In the genomic region with DNA sequence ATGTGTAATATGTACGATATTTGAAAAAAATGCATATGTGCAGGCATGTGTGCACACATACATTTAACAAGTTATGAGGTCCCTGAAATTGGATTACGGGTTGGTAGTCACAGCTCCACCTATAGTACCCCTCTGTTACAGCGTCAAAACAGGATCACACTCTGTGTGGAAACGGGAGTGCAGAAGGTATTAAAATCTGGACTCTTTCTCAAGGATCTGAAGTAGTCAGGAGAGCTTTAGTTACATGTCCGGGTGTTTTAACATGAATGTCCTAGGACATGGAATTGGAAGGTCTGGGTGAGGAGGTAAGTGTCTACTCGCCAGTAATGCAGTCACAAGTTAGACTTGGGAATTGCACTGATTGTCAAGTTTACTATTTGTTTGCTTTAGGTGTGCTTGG, we compare ENCODE assay signal across 8 mouse cellular contexts. TPM values are rescaled to one million over a fixed set of nuclear protein-coding genes. Genes with fewer than 3 reads are reported as not detected.
DNase-seq lines count a peak whose midpoint lies in the region; ATAC-seq and TF ChIP-seq lines count a peak whose summit lies in the region.

No protein-coding gene starts in this region.

- H3K9me3 ChIP-seq in embryonic facial prominence, embryonic 11.5 days (replicated peaks; ENCODE audit: control insufficient read depth, low read length): no peaks in the 10 kb centered on the region
- H3K9me3 ChIP-seq in heart, embryonic 13.5 days: no peaks in the 10 kb centered on the region
- H3K9me3 ChIP-seq in kidney, postnatal 0 days (replicated peaks; ENCODE audit: low read length): no peaks in the 10 kb centered on the region
- H3K9me3 ChIP-seq in stomach, embryonic 14.5 days (ENCODE audit: control insufficient read depth, low read depth, low read length): no peaks in the 10 kb centered on the region

- DNase-seq in cerebellum, adult 11-12 months: no peak
- peak; percentile 65 for DNase-seq in MN1 (ENCODE audit: low spot score)
- peak; percentile 83 for DNase-seq in embryonic facial prominence, embryonic 11.5 days (ENCODE audit: low spot score)
- peak; percentile 85 for DNase-seq in kidney, postnatal 0 days (ENCODE audit: low spot score)
- DNase-seq in lung, postnatal 14 days: peak; percentile 41

- H3K4me2 ChIP-seq in embryonic facial prominence, embryonic 11.5 days (ENCODE audit: low read depth, low read length): peak overlapping the region; percentile 42
- peak overlapping the region; percentile 79 for H3K4me2 ChIP-seq in heart, embryonic 13.5 days
- peak overlapping the region; percentile 73 for H3K4me2 ChIP-seq in kidney, postnatal 0 days (ENCODE audit: low read length)
- peak overlapping the region; percentile 50 for H3K4me2 ChIP-seq in stomach, embryonic 14.5 days (replicated peaks; ENCODE audit: low read depth, low read length)

- no peaks in the 10 kb centered on the region for H3K36me3 ChIP-seq in embryonic facial prominence, embryonic 11.5 days (replicated peaks; ENCODE audit: control insufficient read depth, insufficient read depth, low read depth, low read length)
- H3K36me3 ChIP-seq in heart, embryonic 13.5 days: no peaks in the 10 kb centered on the region
- H3K36me3 ChIP-seq in kidney, postnatal 0 days (ENCODE audit: insufficient read depth, low read length): no peaks in the 10 kb centered on the region
- no peaks in the 10 kb centered on the region for H3K36me3 ChIP-seq in stomach, embryonic 14.5 days (ENCODE audit: control insufficient read depth, insufficient read depth, low read length)

- no peak overlapping the region for H3K9ac ChIP-seq in embryonic facial prominence, embryonic 11.5 days (replicated peaks; ENCODE audit: low read length)
- peak overlapping the region; percentile 97 for H3K9ac ChIP-seq in heart, embryonic 13.5 days
- peak overlapping the region; percentile 89; the same call in 1 of the 2 replicates for H3K9ac ChIP-seq in kidney, postnatal 0 days (ENCODE audit: low read depth, low read length)
- no peak overlapping the region; the same call in 1 of the 2 replicates for H3K9ac ChIP-seq in stomach, embryonic 14.5 days (replicated peaks; ENCODE audit: low read depth, low read length)

- H3K27me3 ChIP-seq in embryonic facial prominence, embryonic 11.5 days (ENCODE audit: control insufficient read depth, insufficient read depth, low read length): no peaks in the 10 kb centered on the region
- no peaks in the 10 kb centered on the region for H3K27me3 ChIP-seq in heart, embryonic 13.5 days (replicated peaks)
- H3K27me3 ChIP-seq in kidney, postnatal 0 days (ENCODE audit: insufficient read depth, low read length): no peaks in the 10 kb centered on the region
- H3K27me3 ChIP-seq in stomach, embryonic 14.5 days (ENCODE audit: control insufficient read depth, insufficient read depth, low read length): no peaks in the 10 kb centered on the region

- 18% methylated on average over 6 of the region's 6 CpGs for WGBS in embryonic facial prominence, embryonic 11.5 days
- 9% methylated on average over 6 of the region's 6 CpGs for WGBS in heart, embryonic 13.5 days
- 4% methylated on average over 6 of the region's 6 CpGs for WGBS in kidney, postnatal 0 days
- WGBS in stomach, embryonic 14.5 days: 8% methylated on average over 6 of the region's 6 CpGs

- TF ChIP-seq CTCF in kidney, postnatal 0 days (IDR thresholded peaks at IDR 0.05; ENCODE audit: low read depth): peak; percentile 51

- ATAC-seq in cerebellum, adult (ENCODE audit: insufficient number of reproducible peaks, low FRiP score, low TSS enrichment): 0 out of 2 replicates have a peak, but pooled peaks have one; percentile 18
- ATAC-seq in embryonic facial prominence, embryonic 11.5 days (replicated peaks; ENCODE audit: insufficient number of reproducible peaks, low FRiP score, low TSS enrichment, low read depth): no peak
- no peak for ATAC-seq in heart, embryonic 13.5 days (ENCODE audit: extremely low read depth, insufficient number of reproducible peaks, low FRiP score, low TSS enrichment)
- ATAC-seq in kidney, postnatal 0 days (replicated peaks; ENCODE audit: low FRiP score, low read depth): no peak
- ATAC-seq in stomach, embryonic 14.5 days (ENCODE audit: insufficient number of reproducible peaks, insufficient read depth, low FRiP score, low read depth): no peak

- peak overlapping the region; percentile 82 for H3K4me3 ChIP-seq in embryonic facial prominence, embryonic 11.5 days (ENCODE audit: low read depth, low read length)
- peak overlapping the region; percentile 92 for H3K4me3 ChIP-seq in heart, embryonic 13.5 days
- H3K4me3 ChIP-seq in kidney, postnatal 0 days (replicated peaks; ENCODE audit: low read depth, low read length): peak overlapping the region; percentile 79
- H3K4me3 ChIP-seq in stomach, embryonic 14.5 days (ENCODE audit: low read depth, low read length): peak overlapping the region; percentile 82

- no peaks in the 10 kb centered on the region; the same call in 1 of the 2 replicates for H3K4me1 ChIP-seq in embryonic facial prominence, embryonic 11.5 days (ENCODE audit: control insufficient read depth, insufficient read depth, low read length)
- peaks cover 31% of the 10 kb centered on the region for H3K4me1 ChIP-seq in heart, embryonic 13.5 days
- H3K4me1 ChIP-seq in kidney, postnatal 0 days (replicated peaks; ENCODE audit: insufficient read depth, low read length): peaks cover 5% of the 10 kb centered on the region
- peaks cover 11% of the 10 kb centered on the region; the same call in 1 of the 2 replicates for H3K4me1 ChIP-seq in stomach, embryonic 14.5 days (ENCODE audit: control insufficient read depth, insufficient read depth, low read length)

- no peak overlapping the region for H3K27ac ChIP-seq in embryonic facial prominence, embryonic 11.5 days (replicated peaks; ENCODE audit: low read depth, low read length)
- peak overlapping the region; percentile 95 for H3K27ac ChIP-seq in heart, embryonic 13.5 days (replicated peaks)
- H3K27ac ChIP-seq in kidney, postnatal 0 days: peak overlapping the region; percentile 70
- H3K27ac ChIP-seq in stomach, embryonic 14.5 days (ENCODE audit: low read length): no peak overlapping the region

RNA-seq across cellular contexts. Expression of a gene that starts 34.0 kb away (rescaled TPM):
- 62.8 and 71.9 TPM in 2 replicates for polyA plus RNA-seq in embryonic facial prominence, embryonic 11.5 days (2014; fragmentation: Nextera tagmentation; extraction: Ambion mirVana)
- polyA plus RNA-seq in heart, embryonic 13.5 days (2015; fragmentation: Nextera tagmentation; extraction: Ambion mirVana): 32.6 and 34.8 TPM in 2 replicates
- 85.5 and 91.6 TPM in 2 replicates for polyA plus RNA-seq in kidney, postnatal 0 days (2015; fragmentation: Nextera tagmentation; extraction: Ambion mirVana)
- polyA plus RNA-seq in stomach, embryonic 14.5 days (2014; fragmentation: Nextera tagmentation; extraction: Ambion mirVana): 65.1 and 73.7 TPM in 2 replicates

Comparison
In these comparisons a context has a peak if more than half of its experiments do, and no peak if none do; other contexts are left out.
1. H3K27ac ChIP-seq: peak in heart, embryonic 13.5 days (single experiment) and kidney, postnatal 0 days (single experiment); none in embryonic facial prominence, embryonic 11.5 days (single experiment) and stomach, embryonic 14.5 days (single experiment).
2. H3K9ac ChIP-seq: peak in heart, embryonic 13.5 days (single experiment) and kidney, postnatal 0 days (single experiment); none in embryonic facial prominence, embryonic 11.5 days (single experiment) and stomach, embryonic 14.5 days (single experiment).
3. Peak in every context shown above with its lines, with median percentiles within 50 percentile points of each other: H3K4me2 ChIP-seq and H3K4me3 ChIP-seq.